Mouse (Mus musculus) megakaryocyte, embryonic 14.5 days (primary cell): ENCODE data around the gene Rora.

Experiments used
- FLI1 ChIP-seq: IDR thresholded peaks from 2 replicates; pipeline ENCODE4 v1.6.1; 2012; ENCODE audit warnings: low read length, inconsistent platforms, mixed read lengths
- GATA1 ChIP-seq: IDR thresholded peaks from 3 replicates; pipeline ENCODE4 v1.6.1; 2012; ENCODE audit warnings: mixed read lengths, low read length, inconsistent platforms, borderline replicate concordance

GRCm38 (mm10) chr9:69302846-69303245, 649.3 kb downstream of the Rora start:
- no peak for TF ChIP-seq GATA1
- TF ChIP-seq FLI1 = no peak
